Mouse (Mus musculus) inflammation-experienced regulatory T-cells, adult 6 months (primary cell): Measurements from ENCODE around the gene Spcs1. TPM values are rescaled to one million over a fixed set of nuclear protein-coding genes. Genes with fewer than 3 reads are reported as not detected.

Source experiments
- ATAC-seq: one replicate; pipeline ENCODE4 v1.8.0; 2017
- polyA plus RNA-seq, 3 experiments: library from polyadenylated mRNA; unstranded; fragments of 100-300 nt; shearing (Covaris generic); gene quantifications; one replicate each; pipeline ENCODE4 v1.2.1; 2017

Spcs1 gene
- polyA plus RNA-seq, result 100 to 1,000 TPM; 297 to 353 (median 327) TPM

- ATAC-seq, result peak; percentile 90
These were observed at the start of gene Spcs1, which contains the start of gene Glt8d1 for GRCm38 (mm10) chr14:31001307-31002205. Spcs1 (minus strand) TSS chr14:31001672. Glt8d1 (plus strand) TSS chr14:31001400.

GRCm38 (mm10) chr14:31045817-31046216, 44.3 kb upstream of the Spcs1 start:
- no peak for ATAC-seq

DNA sequence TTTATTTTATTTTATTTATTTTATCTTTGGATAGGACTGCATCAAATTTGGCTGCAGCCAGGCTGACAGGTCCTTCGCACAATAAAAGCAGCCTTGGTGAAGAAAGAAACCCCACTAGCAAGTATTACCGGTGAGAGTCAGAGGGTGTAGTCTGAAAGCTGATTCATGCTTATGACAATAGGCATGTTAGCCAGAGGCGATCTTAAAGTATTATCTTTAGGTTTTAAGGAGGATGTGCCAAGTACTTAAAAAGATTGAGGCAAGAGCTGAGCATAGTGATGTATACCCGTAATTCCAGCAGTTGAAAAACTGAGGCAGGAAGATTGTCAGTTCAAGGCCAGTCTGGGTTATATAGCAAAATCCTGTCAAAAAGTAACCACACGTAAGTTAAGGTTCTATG, 43.8 kb upstream of the Spcs1 start:
- ATAC-seq, result no peak

DNA sequence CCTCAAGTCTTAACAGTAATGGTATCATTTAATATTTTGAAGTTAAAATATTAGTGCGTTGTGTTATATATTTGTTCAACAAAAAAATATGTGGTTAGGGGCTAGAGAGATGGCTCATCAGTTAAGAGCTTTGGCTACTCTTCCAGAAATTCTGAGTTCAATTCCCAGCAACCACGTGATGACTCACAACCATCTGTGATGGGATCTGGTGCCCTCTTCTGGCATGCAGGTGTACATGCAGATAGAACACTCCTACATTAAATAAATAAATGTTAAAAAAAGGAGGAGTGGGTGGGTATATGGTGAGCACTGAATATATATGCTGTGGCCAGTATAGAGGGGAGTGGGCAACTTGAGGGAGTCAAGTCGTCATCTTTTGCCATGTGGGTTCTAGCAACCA, 24.3 kb upstream of the Spcs1 start:
- ATAC-seq, result no peak

GRCm38 (mm10) chr14:31022579-31022978, 21.1 kb upstream of the Spcs1 start:
- ATAC-seq, result no peak

GRCm38 (mm10) chr14:31019331-31020205, 18.1 kb upstream of the Spcs1 start:
- peak; percentile 88 for ATAC-seq

DNA sequence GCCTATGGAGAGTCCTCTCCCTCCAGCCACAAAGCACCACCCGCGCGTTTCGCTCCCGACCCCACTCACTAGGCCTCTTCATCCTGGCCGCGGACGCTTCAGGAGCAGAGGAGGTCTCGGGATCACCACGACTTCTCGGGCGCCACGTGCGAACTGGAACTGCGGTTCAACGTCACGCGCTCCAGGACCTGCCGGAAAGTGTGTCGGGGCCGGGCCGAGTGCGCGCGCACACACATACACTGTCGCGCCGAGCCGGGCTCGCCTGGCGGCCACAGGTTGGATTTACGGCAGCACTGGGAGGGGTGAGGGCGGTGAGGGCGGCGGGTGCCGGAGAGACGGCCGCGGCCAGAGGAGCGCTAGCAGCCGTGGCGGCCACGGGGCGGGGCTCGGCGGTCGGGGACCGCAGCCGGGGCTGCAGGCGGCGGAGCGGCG, 17.4 kb upstream of the Spcs1 start, which contains the start of the genes Pbrm1 and Gnl3:
Gene Pbrm1 (plus strand): TSS at position 279 of the 432 bp plus-strand sequence.
Gene Gnl3 (minus strand): TSS at position 293 of the 432 bp plus-strand sequence.
- ATAC-seq, result peak; percentile 69

DNA sequence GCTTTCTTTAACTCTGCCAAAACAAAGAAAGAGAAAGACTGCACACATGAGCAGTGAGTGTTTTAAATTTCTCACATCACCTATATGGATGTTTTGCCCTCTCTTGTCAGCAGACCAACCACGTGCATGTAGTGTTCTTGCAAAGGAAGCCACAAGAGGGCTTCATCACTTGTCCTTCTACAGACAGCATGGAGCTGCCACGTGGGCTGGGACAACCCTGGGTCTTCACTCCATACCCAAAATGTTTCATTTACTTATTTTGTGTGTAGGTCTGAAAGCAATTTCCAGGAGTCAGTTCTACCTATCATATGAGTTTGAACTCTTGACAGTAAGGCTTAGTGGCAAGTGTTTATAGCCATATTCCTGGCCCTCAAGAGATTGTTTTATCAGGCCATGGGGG, 16.4 kb upstream of the Spcs1 start:
- no peak for ATAC-seq

- no peak for ATAC-seq
These were observed 14.6 kb upstream of the Spcs1 start for GRCm38 (mm10) chr14:31016063-31016462.

DNA sequence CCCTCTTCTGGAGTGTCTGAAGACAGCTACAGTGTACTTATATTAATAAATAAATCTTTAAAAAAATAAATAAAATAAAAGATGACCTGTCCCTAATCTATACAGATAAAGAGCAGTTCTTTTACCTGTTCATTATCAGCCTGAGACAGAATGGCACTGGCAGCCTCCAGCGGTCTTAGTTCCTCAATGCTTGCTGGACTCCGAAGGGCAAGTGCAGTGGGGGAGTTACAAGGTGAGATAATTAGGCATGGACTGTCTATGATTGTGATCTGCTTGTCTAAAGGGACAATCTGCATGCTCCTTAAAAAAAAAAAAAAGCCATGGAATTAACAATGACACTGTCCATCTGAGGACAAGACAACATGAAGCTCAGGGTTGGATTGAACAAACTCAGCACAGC, 12.5 kb upstream of the Spcs1 start:
- ATAC-seq, result no peak

- ATAC-seq, result no peak
These were observed 10.1 kb upstream of the Spcs1 start for GRCm38 (mm10) chr14:31011588-31011987.

GRCm38 (mm10) chr14:31006779-31007178, 5.3 kb upstream of the Spcs1 start:
- ATAC-seq, result no peak

GRCm38 (mm10) chr14:31004527-31004926, 3.1 kb upstream of the Spcs1 start:
- no peak for ATAC-seq

DNA sequence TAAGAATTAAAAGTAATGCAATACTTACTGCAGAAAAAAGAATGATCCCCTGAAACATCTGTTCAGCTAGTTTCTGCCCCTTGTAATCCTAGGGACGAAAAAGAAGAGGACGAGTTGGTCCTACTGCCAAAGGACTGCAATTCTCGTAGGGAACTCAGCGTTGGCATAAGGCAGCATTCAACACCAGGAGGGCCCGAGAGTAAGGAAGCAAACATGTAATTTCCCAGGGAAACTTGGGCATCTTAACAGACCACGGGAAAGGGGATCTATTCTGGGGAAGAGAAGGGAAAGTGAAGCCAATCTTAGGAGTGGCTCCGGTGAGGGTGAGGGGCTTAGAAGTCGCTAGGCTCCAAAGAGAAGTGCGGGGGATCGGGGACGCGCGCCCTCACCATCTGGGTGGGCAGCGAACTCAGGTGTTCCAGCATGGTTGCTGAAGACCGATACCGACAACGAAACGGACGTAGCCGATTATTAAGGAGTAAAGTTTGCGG, 611 bp downstream of the Spcs1 start:
- ATAC-seq, result no peak

DNA sequence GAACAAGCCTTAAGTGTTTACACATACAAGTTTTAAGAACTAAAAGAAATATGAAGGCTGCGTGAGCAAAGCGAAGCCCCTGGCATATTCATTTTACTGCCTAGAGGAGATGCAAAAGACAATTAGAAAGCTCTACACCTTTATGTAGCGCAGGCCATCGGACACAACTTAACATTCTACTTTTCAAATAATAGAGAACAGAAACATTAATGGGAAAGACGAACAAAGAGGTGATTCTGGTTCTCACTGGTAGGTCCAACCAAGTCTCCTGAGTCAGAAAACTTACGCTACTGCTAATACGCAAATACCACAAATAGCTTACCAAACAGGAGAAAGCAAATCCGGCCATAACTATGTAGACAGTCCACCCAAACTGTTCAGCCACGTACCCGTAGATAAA, 1.1 kb downstream of the Spcs1 start:
- ATAC-seq, result no peak

DNA sequence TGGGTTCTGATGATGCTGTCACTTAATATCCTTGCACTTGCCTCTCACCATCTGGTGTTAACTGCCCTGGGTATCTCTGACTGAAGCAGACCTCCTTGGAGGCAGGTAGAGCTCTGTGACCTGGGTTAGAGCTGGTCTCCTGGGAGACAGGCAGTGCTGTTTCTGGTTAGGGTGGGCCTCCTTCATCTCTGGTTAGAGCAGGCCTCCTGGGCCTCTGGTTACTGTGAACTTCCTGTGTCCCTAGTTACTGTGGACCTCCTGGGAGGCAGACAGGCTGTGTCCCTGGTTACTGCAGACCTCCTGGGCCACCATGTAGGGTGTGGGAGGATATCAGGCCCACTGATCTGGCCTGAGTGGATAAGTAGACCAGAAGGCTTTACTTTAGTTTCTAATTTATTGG, 5.1 kb downstream of the Spcs1 start:
- ATAC-seq, result no peak

DNA sequence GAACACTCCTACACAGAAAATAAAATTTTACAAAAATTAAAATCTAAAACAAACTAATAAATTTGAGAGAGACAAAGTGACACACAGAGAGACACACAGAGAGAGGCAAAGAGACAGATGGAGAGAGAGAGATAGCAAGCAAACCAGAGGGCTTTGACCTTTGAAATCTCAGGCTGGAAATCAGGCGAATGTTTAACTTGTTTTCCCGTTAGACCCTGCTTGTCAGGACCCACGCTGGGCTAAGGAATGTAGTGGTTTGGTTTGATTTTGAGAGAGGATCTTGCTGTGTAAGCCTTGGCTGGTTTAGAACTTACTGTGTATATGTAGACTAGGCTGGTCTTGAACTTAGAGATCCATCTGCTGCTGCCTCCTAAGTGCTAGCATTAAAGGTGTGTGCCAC, 25.2 kb downstream of the Spcs1 start:
- ATAC-seq, result no peak

- ATAC-seq, result no peak
These were observed 27.3 kb downstream of the Spcs1 start for GRCm38 (mm10) chr14:30974204-30974603.

GRCm38 (mm10) chr14:30960366-30960765, 41.1 kb downstream of the Spcs1 start:
- no peak for ATAC-seq

DNA sequence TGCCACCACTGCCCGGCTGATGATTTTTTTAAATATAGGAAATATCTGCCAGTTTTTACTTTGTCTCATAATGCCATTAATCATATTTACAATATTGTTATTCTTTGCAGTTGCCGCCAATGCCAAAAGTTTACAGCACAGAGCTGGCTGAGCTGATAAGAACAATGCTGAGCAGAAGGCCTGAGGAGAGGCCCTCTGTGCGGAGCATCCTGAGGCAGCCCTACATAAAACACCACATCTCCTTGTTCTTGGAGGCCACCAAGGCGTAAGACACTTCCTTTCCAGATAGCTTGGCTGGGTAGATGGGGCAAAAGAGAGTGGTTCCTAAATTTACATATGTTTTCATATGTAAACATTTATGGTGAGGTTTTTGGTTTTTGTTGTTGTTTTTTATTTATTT, 42.4 kb downstream of the Spcs1 start:
- no peak for ATAC-seq

DNA sequence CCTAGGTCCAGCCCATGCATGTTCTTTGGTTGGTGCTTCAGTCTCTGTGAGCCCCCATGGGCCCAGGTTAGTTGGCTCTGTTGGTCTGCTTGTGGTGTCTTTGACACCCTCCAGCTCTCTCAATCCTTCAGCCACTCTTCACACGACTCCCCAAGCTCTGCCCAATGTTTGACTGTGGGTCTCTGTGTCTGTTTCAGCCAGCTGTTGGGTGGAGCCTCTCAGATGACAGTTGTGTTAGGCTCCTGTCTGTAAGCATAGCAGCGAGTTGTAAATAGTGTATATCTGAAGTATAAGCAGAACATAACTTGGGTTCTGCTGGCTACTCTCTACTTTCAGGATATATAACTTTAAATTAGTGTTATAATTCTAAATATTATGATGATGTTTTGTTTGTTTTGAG, 43.0 kb downstream of the Spcs1 start:
- ATAC-seq, result no peak

DNA sequence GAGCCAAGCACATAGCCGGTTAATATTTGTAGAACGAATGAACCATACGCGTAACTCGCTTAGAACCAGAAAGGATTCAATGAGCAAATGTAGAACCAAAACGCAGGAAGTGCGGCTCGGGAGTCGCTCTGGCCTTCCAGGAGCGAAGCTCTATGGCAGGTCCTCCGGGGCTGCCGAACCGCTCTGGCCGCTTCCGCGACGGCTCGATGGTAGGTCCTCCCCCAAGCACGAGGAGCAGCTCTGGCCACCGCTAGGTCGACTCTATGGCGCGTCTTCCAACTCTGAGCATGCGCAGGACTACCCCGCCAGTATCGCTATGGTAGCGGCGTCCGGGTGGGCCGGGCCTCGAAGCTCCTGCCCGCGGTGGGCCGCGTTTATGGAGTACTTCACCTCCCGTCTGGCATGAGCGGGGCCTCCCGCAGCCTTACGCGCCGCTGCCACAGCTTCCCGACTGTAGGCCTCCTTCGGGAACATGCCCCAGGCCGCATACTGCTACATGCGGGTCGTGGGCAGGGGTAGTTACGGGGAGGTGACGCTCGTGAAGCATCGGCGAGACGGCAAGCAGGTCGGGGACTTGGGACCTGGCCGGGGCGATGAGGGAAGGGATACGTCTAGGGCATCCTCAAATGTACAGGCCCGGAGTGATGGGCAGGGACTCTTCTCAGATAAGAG, 50.2 kb downstream of the Spcs1 start, which contains the start of gene Nek4:
Gene Nek4 (plus strand): TSS at position 224 of the 672 bp plus-strand sequence.
- peak; percentile 97 for ATAC-seq
